Mouse (Mus musculus): ENCODE results near the gene Adgrl3.

The Adgrl3 gene

DNA sequence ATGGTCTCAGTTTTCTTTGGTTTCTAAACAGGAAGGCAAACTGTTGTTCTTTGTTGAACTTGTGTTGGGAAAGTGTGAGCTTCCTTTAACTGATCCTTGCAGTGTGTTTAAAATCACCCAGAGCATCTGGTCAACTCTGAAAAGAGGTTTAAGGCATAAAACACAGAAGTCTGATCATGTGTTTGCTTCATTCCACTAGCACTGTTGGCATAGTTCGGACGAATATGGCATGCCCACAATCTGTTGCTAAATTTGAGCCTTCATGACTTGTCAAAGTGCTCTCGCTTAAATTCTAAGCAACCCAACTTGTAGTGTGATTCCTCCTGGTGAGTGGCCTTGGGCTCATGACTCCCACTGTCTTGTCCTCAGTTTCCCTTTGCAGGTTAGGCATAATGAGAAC, 249.8 kb downstream of the Adgrl3 start:
- DNase-seq = no peak

DNA sequence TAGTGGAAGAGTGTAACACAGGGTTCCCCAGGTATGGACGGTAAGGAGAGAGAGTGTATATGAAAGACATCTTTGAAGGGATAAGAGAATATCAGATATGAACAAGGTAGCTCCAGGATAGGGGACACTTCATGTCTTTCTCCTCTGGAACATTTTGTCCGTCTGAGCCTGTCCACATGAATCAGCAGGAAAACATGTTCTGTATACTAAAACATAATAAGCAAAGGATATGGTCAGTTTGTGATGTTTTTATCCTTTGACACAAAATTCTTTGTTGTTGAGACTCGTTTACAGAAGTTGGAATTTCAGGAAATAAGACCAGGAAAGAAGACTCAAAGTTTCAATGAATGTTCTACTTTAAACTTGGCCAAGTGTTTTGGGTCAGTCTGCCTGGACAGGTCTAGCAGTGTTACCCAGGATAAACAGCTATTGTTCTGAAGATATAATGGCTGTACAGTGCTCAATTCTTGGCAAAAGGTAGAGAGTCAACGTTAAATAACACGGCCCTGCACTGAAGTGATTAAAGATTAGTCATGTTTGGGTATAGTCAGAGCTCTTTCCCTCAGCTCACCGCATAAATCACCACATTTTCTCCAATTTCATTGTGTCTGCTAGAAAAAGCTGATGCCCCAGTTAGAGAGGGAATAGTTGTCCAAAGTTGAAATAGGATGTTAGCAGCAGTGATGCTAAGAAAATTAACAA, 255.6 kb downstream of the Adgrl3 start:
- DNase-seq = no peak

DNA sequence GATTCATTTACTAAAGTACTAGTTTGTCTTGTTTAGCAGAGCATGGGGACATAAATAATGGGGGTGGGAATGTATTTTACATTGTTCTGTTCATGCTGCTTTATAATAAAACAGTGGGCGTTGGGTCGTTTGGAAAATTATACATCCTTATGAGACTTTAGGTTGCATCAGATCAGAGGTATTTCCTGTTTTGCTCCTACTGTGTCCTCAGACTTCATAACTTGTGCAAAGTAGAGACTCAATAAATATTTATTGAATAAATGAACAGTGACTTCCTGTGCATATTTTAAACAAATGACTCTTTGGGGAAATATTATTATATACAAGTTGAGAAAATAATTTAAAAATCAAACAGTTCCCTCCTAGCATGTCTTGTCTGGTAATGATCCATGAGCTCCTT, 259.3 kb downstream of the Adgrl3 start:
- no peak for DNase-seq

DNA sequence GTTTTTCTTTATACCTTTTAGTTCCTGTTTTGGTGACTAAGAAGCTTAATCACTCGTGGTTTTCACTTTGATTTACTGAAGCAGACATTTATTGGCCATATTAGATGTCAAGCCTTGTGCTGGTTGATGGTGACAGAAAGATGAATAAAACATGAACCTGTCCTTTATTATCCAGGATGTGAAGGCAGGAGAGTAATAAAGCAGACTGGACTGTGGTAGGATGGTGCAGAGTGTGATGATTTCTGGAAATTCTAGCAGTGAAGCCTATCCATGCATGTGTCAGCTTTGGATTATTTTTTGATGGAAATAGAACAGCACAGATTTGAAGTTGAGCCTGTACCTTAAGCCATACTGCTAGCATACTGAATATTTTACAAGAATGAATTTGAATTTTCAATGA, 265.7 kb downstream of the Adgrl3 start:
- DNase-seq = no peak

DNA sequence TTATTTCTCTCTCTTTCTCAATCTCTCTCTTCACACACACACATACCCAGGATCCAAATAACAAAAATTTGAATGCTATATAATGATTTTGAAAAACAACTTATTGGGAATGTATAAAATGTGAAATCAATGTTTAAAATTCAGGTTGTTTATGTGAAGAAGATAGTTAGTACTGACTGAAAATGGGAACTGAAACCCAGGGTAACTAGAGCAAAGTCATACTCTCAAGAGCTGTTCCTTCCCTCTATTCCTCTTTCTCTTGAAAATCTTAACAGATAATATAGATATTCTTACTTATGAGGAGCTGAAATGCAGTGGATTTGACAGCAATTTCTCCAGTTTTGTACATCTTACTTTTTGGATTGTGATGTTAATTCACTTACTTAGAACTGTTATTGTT, 281.9 kb downstream of the Adgrl3 start:
- no peak for DNase-seq

DNA sequence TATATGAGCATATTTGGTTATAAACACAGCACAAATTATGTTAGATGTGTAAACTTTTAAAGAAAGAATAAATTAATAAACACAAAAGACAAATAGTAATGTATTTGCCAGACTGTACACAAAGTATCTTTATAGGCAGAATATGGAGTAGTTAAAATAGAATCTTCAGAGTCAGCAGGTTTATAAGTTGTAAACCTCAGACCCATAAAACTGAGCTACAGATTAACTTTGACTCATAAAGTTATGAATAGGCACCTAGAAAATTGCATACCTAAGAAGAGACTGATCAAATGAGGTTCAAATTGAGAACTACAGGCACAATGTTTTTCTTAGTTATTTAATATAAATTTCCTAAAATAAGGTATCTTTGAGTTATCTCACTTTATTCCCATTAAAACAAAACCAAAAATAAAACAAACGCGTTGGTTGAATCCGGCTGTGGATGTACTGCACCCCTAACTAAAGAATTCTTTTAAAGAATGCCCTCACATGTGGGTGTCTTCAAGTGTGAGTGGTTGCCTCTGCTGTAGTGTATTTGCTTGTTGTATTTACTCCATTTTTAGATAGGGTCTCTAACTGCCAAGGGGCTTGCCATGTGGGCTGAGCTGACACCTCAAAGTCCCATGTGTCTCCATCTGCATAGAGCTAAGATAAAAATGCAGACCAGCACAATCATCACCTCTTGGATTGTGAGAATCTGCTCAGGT, 297.6 kb downstream of the Adgrl3 start:
- no peak for DNase-seq

DNA sequence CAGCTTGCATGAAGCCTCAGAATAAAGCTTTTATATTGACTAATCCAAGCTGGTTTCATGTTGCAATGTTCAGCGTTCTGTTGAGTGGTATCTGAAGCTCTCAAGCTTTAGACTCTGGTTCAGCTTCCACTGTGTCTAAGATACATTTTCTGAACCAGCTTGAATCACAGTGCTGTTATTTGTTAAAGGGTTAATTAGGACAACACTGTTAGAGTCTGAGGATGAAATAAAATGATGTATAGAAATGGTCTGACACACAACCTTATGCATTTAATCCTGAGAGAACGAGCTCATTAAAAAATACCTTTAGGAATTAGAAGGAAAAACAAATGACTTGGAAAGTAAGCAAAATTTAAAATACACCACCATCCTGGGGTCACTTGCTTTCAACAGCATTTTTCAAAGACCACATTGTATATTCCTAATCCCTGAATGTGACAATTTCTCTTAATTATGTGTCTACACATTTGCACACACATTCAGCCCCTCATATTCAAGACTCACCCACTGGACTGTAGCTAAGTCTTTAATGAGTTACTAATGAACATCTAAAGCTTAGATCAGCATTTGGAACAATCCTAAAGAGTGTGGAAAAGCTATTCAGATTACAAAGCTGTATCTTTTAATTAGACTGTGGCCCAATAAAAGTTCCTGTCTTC, 301.5 kb downstream of the Adgrl3 start:
- no peak for DNase-seq

DNA sequence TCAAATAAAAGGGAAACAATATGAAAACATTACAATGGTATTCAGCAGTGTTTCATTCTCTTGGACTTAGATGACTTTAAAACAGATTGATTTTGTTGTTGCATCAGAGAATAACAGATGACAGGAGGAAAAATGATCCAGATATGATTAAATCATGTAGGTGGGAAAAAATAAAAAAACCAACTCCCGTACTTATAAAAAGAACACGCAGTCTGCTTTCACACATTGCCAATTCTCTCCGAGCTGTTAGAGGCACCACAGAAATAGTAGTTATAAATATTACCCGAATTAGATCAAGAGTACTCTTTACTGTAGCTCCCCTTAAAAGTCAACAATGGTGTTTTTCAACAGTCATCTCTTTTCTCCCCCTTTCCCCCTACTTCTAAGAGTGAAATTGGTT, 302.1 kb downstream of the Adgrl3 start:
- DNase-seq = no peak

DNA sequence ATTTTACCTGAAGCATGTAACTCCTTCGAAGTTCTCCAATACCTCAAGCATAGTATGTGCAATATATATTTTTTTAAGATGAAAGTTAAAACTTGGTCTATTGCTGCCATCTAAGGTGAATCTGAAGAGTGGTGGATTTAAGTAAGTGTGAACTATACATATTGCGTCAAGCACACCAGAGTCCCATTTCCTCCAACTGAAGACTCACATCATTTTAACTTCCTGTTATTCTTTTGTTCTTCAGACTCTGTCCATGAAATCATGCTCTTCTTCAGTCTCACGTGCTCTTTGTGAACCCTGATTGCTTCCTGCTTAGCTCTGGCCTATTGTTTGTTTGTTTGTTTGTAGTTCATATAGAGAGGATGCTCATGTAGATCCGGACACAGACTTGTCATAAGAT, 307.0 kb downstream of the Adgrl3 start:
- DNase-seq = no peak

DNA sequence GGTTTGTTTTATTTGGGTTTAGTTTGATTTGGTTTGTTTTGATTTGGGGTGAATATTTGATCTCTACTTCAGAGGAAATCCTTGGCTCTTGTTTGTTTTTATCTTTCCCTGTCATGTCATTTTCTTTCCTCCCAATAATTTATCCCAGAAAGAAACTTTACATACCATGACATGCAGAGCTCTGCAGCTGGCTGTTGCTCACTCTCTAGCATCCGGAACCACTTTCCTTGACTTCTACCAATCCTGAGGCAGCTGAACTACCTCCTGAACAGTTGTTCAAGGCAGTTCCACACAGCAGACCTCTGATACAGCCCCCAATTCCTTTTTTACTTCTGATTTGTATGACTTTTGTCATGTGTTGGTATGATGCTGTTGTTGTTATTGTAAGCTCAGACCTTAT, 307.5 kb downstream of the Adgrl3 start:
- DNase-seq = no peak

DNA sequence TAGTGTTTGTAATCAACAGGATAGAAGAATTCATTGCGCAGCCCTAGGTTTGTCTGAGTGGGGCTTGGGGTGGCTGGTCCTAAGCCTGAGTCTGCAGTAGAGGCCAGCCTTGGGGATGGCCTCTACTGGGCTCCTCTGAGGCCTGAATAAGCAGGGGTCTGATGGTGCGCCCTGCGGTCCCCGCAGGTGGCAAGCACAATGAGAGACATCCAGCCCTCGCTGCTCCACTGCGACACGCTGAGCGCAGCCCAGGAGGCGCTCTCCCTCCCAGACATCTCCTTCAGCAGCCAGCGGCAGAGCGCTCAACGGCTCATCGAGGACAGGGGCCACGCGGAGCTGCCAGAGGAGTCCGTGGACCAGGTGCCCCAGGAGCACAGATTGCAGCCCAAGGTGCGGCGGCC, 309.6 kb downstream of the Adgrl3 start:
- DNase-seq = no peak

DNA sequence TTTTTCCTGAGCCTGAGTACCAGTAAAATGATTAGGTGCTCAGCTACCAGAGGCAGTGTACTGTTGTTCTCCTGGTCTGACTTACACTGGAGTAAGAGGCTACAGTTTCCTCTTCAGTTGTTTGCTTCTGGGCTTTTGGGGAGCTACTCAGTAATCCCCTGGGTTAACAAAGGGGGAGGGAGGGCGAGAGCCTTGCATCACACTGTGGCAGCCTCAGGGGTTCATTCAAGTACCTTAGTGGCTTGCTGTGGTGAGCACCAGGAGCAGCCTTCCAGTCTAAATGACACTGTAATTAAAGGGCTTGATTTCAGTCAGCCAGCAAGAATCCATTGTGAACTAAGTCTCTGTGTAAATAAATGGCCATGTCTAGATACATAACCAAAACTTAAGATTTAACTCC, 324.4 kb downstream of the Adgrl3 start:
- no peak for DNase-seq

DNA sequence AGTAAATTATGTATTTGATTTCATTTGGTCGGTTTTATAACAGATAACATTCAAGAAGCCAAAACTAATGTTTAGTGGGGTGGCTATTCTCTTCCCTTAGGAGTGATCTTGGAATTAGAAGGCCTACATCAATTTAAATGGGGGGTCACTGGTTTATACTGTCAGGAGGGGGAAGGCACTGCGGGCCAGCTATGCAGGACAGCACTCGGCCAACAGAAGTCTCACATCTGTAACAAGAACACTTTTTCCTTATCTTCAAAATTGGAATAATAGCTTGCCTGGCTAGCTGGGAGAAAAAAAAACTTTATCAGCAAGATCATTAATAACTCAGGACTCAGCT, 325.1 kb downstream of the Adgrl3 start:
- no peak for DNase-seq

DNA sequence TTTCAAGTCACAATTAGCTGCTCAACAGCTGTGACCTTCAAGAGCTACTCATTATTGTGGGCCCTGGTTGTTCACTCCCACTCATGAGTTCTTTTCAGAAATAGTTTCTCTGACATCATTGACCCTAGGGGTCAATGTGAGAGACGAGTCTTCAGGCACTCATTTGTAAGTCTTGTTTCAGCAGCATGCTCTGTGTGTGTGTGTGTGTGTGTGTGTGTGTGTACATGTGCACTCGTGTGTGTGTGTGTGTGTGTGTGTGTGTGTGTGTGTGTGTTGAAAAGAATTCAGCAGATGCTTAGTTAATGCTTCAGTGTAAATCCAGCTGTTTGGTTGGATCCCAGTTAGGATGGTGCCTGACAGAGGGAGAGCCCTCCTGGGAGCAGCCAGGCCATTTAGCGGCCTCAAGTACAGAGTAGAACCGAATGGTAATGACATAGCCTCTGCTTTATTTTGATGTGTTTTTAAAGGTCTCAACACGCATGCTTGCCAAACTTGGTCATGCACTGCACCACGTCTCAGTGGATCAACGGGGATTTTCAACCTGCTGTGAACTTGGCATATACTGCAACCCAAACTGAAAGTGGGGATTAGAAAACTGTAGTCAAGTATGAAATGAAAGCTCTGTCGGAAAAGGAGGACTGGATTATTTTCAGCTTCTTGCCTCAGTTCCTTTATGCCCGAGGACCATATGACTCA, 325.6 kb downstream of the Adgrl3 start:
- DNase-seq = no peak

DNA sequence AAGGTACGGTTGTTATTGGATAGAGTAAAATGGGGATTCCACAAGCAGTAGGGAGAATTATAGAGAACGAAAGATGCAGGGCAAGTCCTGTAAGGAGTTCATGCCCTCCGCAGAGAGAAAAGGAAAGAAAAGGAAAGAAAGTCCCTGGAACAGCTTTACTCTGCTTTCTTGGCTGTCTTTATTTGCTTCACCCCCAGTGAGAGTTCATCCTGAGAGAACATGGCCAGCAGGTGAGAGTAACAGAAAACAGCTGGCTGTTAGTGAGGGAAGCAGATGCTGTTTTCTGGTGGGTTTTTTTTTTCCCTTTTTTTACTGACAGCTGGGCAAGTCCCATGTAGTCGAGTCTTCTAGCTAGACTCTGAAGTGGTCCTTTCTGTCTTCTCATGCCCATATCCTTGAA, 327.6 kb downstream of the Adgrl3 start:
- DNase-seq = no peak

DNA sequence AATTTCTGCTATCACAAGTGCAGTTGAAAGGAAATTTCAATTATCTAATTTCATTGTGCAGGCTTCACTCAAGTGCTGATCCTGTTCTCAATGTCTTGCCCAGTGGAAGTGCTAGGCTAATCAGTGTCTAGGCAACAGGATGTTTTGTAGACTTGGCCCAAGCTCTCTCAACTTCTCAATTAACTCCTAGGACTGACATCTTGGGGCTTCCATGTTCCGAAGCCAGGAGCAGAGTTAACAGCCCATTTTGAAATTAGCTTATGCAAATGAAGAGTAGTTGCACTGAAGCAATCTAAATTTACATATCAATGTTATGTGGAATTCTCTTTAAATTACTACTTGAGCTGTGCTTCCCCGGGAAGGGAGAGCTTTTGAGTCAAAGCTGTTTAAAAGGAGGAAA, 339.6 kb downstream of the Adgrl3 start:
- DNase-seq = no peak

DNA sequence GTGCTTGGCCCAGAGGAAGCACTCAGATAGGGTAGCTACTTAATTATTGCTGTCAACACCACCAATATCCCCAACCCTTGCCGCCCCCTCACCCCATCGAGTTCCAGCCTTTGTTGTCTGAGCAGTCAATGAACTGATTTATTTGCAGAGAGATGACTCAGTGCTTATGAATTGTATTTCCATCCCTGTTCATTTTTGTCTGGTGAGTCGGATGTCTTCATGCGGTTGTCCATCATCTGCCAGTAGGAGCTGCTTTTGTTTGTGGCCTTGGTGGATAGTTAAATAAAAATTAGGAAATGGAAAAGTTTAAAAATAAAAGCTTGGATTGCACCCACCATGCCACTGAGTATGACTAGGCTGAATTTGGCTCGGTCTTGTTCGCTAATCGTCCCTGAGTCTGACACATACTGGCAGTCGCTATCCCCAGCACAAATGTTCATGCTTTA, 344.3 kb downstream of the Adgrl3 start:
- DNase-seq = no peak

DNA sequence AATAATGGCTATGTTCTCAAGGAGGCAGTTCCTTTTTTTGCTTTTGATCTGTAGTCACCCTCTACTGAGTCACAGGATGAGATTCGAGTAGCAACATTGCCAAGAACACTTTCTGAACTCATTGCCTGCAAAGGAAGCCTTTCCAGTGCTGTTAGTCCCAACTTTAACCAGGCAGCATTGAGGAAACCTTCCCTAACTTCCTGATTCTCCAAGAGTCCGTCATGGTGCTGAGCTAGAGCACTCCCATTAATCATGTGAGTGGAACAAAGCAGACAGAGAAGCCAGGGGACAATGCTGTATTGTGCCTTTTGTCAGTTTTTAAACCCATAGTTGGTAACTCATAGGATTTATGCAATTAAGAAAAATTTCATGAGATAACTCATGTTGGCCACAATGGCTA, 345.3 kb downstream of the Adgrl3 start:
- DNase-seq = no peak

DNA sequence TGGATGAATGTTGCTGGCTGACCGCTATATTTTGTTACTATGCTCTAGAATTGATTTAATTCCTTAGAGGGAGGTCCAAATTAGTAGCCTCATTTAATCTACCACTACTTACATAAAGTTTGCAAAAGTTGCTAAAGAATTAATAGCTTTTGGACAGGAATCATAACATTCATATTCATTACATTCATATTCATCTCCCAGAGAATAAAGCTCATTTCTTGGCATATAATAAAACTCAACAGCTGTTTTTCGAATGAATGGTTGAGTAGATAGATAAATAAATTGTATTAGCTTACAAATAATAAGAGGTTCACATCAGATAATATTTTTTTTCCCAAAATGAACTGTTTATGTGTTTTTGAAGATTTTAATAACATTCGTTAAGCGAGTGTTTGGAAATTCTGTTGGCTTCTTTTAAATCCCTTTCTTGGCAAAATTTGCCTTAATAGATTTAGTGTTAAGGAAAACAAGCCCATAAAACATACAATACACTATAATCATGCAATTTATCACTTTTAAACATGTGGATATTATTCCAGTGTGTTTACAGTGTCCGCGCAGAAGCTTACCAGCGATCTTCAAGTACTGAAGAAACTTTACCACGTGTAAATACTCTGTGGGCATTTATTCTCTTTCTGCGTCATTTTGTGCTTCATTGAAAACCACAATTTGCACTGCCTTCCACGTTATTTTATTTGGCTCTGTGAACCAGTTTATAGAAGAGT, 350.4 kb downstream of the Adgrl3 start:
- DNase-seq = no peak

DNA sequence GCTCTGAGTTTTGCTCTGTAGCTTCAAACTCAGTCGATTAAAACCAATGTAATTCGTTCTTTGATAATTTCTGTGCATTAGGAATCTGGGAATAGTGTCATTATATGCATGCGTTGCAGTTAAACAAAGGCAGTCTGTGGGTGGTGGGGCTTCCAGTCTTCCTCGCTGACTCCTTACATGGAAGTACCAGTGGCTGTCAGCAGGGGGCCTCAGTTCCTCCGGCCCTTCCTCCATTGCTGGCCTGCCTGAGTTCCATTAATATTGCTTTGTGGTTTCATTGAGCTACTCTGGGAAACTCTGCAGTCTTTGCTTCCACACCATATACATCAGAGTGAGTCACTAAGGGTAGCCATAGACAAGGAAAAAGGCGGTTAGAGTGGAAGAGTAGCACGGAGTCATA, 356.1 kb downstream of the Adgrl3 start:
- DNase-seq = no peak

DNA sequence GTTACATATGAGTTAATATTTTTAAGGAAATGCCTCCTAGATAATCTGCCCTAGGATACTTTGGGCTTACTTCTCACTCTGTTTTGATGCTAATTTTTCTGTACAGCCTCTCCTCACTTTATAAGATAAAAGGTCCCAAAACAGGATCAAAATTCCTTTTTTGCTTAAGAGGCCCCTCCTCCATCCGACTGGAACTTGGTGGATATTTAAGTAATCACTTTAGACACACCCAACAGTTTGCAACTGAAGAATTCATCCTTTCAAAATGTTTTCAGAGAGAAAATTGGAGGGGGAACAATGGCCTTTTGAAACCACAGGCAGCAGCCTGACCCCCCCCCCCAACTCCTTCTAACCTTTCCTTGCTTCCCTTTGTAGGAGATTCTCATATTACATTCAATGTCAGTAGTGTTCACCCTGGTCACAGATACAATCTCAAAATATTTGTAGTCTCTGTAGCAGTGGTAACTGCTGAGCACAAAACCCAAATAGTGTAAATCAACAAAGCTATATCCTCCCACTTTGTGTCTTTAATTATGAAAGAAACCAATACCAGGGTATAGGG, 385.7 kb downstream of the Adgrl3 start:
- DNase-seq = no peak

DNA sequence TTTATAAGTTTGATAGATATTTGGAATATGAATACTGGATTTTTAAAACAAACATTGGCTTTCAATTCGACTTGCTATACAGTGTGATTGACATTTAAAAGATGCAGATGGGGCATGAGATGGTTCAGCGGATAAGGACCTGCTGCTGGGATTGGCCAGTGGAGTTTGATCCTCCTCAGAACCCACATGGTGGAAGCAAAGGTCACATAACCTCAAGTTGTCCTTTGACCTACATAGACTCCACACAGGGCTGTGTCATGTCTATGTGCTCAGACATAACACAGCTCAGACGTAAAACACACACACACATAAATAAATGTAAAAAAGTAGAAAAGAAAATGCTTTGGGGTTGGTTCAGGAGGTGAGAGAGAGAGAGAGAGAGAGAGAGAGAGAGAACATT, 397.4 kb downstream of the Adgrl3 start:
- no peak for DNase-seq

DNA sequence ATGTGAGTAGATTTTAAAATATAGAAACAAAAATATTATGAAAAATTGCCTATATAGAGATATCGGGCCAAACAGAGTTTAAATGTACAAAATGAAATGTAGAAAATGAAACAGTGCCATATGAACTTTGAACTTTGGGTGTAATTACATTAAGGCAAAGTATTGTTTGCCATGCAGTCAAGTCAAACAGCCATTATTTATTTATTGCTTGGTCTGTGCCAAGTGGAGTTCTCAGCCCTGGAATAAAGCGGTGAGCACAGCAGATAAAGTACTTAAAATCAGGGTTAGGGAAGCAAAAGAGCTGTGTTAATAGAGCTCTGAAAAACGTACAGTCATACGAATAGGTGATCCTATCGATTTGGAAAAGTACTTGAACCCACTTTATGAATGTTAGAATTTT, 407.5 kb downstream of the Adgrl3 start:
- no peak for DNase-seq
